Mouse (Mus musculus) lung, postnatal 0 days (tissue): ENCODE measurements at regions not wholly inside any gene's neighbourhood (a gene's known extent, or its start where the extent isn't known, plus 50 kb on each side); places are given as distances from the start of the nearest gene placed in this dataset.
A peak's percentile ranks its signal among the peaks of the same experiment; 100 is the strongest.

Source experiments
- ATAC-seq: fragments of 200-750 bp; cut with Nextera tagmentation; 2 replicates; pipeline ENCODE4 v1.8.0; 2017; ENCODE audit warnings: moderate library complexity
- DNase-seq: peaks from one replicate; pipeline ENCODE4 v3.0.0-alpha.2; 2016; ENCODE audit warnings: low spot score
- H3K27ac ChIP-seq: fragments of 300-500 bp; sonication (generic); 2 replicates; pipeline ENCODE4 v1.5.1; 2014; ENCODE audit warnings: antibody characterized with exemption, mild to moderate bottlenecking, low read length, mixed read lengths
- H3K27me3 ChIP-seq: fragments of 300-500 bp; sonication (generic); replicated peaks from 2 replicates; pipeline ENCODE4 v1.6.1; 2014; ENCODE audit warnings: low read length, mixed read lengths; ENCODE audit not compliant: insufficient read depth
- H3K36me3 ChIP-seq: fragments of 300-500 bp; sonication (generic); 2 replicates; pipeline ENCODE4 v1.6.1; 2014; ENCODE audit warnings: low read length, mixed read lengths; ENCODE audit not compliant: insufficient read depth
- H3K4me1 ChIP-seq: fragments of 300-500 bp; sonication (generic); 2 replicates; pipeline ENCODE4 v1.6.1; 2014; ENCODE audit warnings: antibody characterized with exemption, low read depth, low read length, mixed read lengths; ENCODE audit not compliant: insufficient read depth
- H3K4me2 ChIP-seq: fragments of 300-500 bp; sonication (generic); replicated peaks from 2 replicates; pipeline ENCODE4 v1.6.1; 2014; ENCODE audit warnings: low read depth, mild to moderate bottlenecking, low read length, moderate library complexity, mixed read lengths
- H3K4me3 ChIP-seq: fragments of 300-500 bp; sonication (generic); 2 replicates; pipeline ENCODE4 v1.5.1; 2014; ENCODE audit warnings: low read depth, low read length
- H3K9ac ChIP-seq: fragments of 300-500 bp; sonication (generic); replicated peaks from 2 replicates; pipeline ENCODE4 v1.6.1; 2014; ENCODE audit warnings: low read depth, mild to moderate bottlenecking
- H3K9me3 ChIP-seq: fragments of 300-500 bp; sonication (generic); 2 replicates; pipeline ENCODE4 v1.6.1; 2016; ENCODE audit warnings: low read length, mixed read lengths
- CTCF ChIP-seq: IDR thresholded peaks from 2 replicates; pipeline ENCODE4 v1.5.1; 2016; ENCODE audit warnings: antibody characterized with exemption, mild to moderate bottlenecking
- EP300 ChIP-seq: IDR thresholded peaks from 2 replicates; pipeline ENCODE4 v1.6.1; 2016; ENCODE audit warnings: antibody characterized with exemption, mild to moderate bottlenecking, control low read depth
- WGBS: fragments of 180-500 bp; shearing (Covaris S2); extraction: QIAGEN DNeasy Blood & Tissue Kit; methylation state at CpG from one replicate; pipeline ENCODE4 v1.1.7; 2014; 5-methylcytosine and 5-hydroxymethylcytosine counted together

DNA sequence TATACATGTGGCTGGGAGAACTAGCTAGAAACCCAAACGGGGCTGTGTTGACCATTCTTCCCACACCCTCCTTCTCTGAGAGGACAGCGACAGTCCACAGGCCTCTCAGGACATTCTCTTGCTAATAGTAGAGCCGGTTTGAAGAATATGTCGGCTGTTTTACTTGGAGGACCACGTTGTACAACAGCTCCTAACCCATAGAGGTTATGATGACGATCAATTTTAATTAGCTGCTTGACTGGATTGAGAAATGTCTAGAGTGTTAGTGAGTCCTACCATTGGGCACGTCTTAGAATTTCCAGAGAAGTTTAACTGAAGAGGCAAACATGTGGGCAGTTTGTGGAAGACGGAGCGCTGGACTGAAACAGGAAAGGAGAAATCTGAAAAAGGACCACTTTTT lies 79.7 kb upstream of the Tmem132d start:
- TF ChIP-seq CTCF (no peak), EP300 (no peak)
- Histone ChIP-seq H3K4me1 (no peaks in the 10 kb centered on the region), H3K9ac (no peak overlapping the region), H3K4me3 (no peak overlapping the region), H3K36me3 (no peaks in the 10 kb centered on the region), H3K27ac (no peak overlapping the region), H3K9me3 (peaks cover 3% of the 10 kb centered on the region; the same call in 1 of the 2 replicates), H3K27me3 (no peaks in the 10 kb centered on the region), H3K4me2 (no peak overlapping the region)
- WGBS = 64% methylated on average over 9 of the region's 9 CpGs
- DNase-seq (peak; percentile 68), ATAC-seq (peak; percentile 73)

DNA sequence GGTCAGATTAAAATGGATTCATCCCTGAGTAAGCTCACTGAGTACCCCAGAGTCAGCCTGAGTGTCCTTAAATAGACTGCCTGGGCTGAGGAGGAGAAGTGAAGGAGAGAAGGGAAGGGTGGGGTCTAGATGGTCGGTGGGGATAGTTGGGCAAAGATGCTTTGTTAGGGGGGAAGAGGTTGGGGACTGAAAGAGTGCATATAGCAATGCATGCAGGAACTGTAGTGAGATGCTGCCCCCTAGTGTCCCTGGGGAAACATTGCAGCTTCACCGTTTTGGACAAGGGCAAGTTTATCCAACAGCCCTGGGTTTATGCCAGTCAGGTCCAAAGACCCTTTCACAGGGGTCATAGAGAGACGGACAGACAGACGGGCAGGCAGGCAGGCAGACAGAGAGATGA lies 71.6 kb upstream of the Tmem132d start:
- H3K36me3 ChIP-seq = no peaks in the 10 kb centered on the region
- H3K9me3 ChIP-seq = peaks cover 3% of the 10 kb centered on the region; the same call in 1 of the 2 replicates
- no peak overlapping the region for H3K27ac ChIP-seq
- ATAC-seq (no peak), DNase-seq (peak; percentile 48)
- 11% methylated on average over 4 of the region's 4 CpGs for WGBS
- no peaks in the 10 kb centered on the region for H3K4me1 ChIP-seq
- no peak for TF ChIP-seq EP300
- TF ChIP-seq CTCF = peak; percentile 89
- no peak overlapping the region for H3K4me2 ChIP-seq
- H3K27me3 ChIP-seq = no peaks in the 10 kb centered on the region
- no peak overlapping the region for H3K4me3 ChIP-seq
- H3K9ac ChIP-seq = no peak overlapping the region

DNA sequence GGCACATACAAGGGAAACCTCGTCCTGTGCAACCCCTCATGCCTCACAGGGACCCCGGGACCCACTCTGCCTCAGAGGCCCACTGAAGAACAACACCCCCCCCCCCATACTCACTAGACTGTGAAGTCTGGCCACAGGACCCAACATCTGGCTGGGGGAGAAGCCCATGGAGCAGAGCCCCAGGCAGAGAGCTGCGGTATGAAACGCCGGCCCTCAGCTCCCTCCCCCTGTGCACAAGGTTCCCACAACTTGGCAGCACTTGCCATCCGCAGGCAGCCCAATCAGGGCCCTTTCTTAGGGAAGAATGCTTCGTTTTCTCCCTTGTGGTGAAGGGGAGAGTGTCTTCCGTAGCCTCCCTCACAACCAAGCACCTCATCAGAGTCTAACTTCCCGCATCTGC lies 66.6 kb upstream of the Tmem132d start:
- H3K4me3 ChIP-seq = no peak overlapping the region
- no peaks in the 10 kb centered on the region for H3K27me3 ChIP-seq
- no peak overlapping the region for H3K9ac ChIP-seq
- DNase-seq (no peak), ATAC-seq (no peak)
- no peaks in the 10 kb centered on the region for H3K36me3 ChIP-seq
- H3K9me3 ChIP-seq = no peaks in the 10 kb centered on the region
- no peaks in the 10 kb centered on the region for H3K4me1 ChIP-seq
- WGBS = 53% methylated on average over 9 of the region's 9 CpGs
- H3K27ac ChIP-seq = no peak overlapping the region
- TF ChIP-seq CTCF (no peak), EP300 (no peak)
- H3K4me2 ChIP-seq = no peak overlapping the region

DNA sequence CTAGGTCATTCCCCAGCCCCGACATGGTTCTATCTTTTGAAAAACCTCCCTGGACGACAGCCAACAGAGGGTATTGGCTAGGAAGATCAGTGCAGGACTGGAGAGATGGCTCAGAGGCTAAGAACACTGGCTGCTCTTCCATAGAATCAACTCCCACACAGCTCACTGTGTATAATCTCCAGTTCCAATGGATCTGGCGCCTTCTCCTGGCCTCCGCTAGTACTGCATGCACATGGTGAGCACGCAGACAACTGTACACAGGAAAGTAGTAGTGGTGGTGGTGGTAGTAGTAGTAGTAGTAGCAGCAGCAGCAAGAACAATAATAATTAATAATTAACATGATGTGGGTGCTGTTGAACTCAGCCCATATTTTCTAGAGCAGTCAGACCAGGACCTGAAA lies 66.2 kb upstream of the Tmem132d start:
- H3K4me2 ChIP-seq = no peak overlapping the region
- 47% methylated on average over 5 of the region's 5 CpGs for WGBS
- no peak overlapping the region for H3K4me3 ChIP-seq
- no peaks in the 10 kb centered on the region for H3K9me3 ChIP-seq
- H3K4me1 ChIP-seq = no peaks in the 10 kb centered on the region
- ATAC-seq (no peak), DNase-seq (no peak)
- no peaks in the 10 kb centered on the region for H3K36me3 ChIP-seq
- H3K27ac ChIP-seq = no peak overlapping the region
- no peaks in the 10 kb centered on the region for H3K27me3 ChIP-seq
- H3K9ac ChIP-seq = no peak overlapping the region
- TF ChIP-seq EP300 (no peak), CTCF (peak; percentile 41)

DNA sequence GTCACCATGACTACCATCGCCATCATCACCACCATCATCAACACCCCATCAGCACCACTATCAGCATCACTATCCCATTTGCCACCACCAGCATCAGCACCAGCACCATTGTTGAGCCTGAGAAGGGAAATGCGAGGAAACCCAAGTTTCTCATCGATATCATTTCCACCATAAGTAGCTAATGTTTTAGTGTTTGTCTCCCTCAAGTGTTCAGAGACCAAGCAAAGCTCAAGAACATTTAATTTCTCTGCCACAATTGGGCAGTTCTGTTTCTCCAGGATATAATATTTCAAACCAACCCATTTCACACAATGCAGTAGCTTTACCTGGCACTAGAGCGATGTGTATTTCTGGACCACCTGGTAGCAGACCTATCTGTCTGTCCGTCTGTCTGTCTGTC lies 59.7 kb upstream of the Tmem132d start:
- H3K9me3 ChIP-seq = no peaks in the 10 kb centered on the region
- H3K4me1 ChIP-seq = no peaks in the 10 kb centered on the region
- no peaks in the 10 kb centered on the region for H3K27me3 ChIP-seq
- no peak overlapping the region for H3K4me2 ChIP-seq
- ATAC-seq = no peak
- no peaks in the 10 kb centered on the region for H3K36me3 ChIP-seq
- H3K27ac ChIP-seq = no peak overlapping the region
- DNase-seq = no peak
- no peak overlapping the region for H3K9ac ChIP-seq
- H3K4me3 ChIP-seq = no peak overlapping the region
- TF ChIP-seq EP300 = no peak
- no peak for TF ChIP-seq CTCF
- WGBS = 84% methylated on average over 5 of the region's 5 CpGs

DNA sequence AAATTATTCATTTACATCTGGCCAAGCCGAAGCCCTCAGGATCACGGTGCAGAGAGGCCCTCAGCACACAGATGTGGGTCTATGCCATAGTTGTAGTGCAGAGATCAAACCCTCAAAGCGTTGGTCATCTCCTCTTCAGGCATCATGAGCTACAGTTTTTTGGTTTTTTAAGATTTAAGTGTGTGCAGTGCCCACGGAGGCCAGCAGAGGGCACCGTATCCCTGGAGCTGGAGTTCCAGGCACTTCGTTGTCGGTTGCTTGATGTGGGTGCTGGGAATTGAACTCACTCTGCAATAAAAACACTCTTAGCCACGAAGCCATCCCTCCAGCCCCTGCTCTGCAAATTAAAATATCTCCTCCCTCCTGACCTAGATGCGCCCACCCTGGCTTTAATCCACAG lies 58.3 kb upstream of the Tmem132d start:
- Histone ChIP-seq H3K4me1 (no peaks in the 10 kb centered on the region), H3K27me3 (no peaks in the 10 kb centered on the region), H3K4me3 (no peak overlapping the region), H3K9ac (no peak overlapping the region), H3K36me3 (no peaks in the 10 kb centered on the region), H3K9me3 (no peaks in the 10 kb centered on the region), H3K4me2 (no peak overlapping the region), H3K27ac (no peak overlapping the region)
- DNase-seq (no peak), ATAC-seq (no peak)
- 35% methylated on average over 9 of the region's 9 CpGs for WGBS
- TF ChIP-seq CTCF (peak; percentile 55), EP300 (no peak)
